Mouse (Mus musculus) intestine, embryonic 14.5 days (tissue): ENCODE measurements at regions not wholly inside any gene's neighbourhood (a gene's known extent, or its start where the extent isn't known, plus 50 kb on each side); places are given as distances from the start of the nearest gene placed in this dataset.

Source experiments
- ATAC-seq: fragments of 200-750 bp; cut with Nextera tagmentation; replicated peaks from 2 replicates; pipeline ENCODE4 v1.8.0; 2017; ENCODE audit warnings: low read depth, moderate number of reproducible peaks, moderate TSS enrichment, moderate library complexity; ENCODE audit not compliant: low FRiP score, low TSS enrichment
- DNase-seq: peaks from one replicate; pipeline ENCODE4 v3.0.0-alpha.2; 2018; ENCODE audit warnings: low spot score
- H3K27ac ChIP-seq: fragments of 300-500 bp; sonication (generic); 2 replicates; pipeline ENCODE4 v1.5.1; 2014; ENCODE audit warnings: low read depth, mild to moderate bottlenecking, control low read depth
- H3K27me3 ChIP-seq: fragments of 300-500 bp; sonication (generic); replicated peaks from 2 replicates; pipeline ENCODE4 v1.6.1; 2014; ENCODE audit warnings: low read length, control low read depth; ENCODE audit not compliant: control insufficient read depth, insufficient read depth
- H3K36me3 ChIP-seq: fragments of 300-500 bp; sonication (generic); 2 replicates; pipeline ENCODE4 v1.6.1; 2014; ENCODE audit warnings: low read length, control low read depth; ENCODE audit not compliant: control insufficient read depth, insufficient read depth
- H3K4me1 ChIP-seq: fragments of 300-500 bp; sonication (generic); replicated peaks from 2 replicates; pipeline ENCODE4 v1.6.1; 2014; ENCODE audit warnings: low read length, control low read depth, mixed read lengths; ENCODE audit not compliant: control insufficient read depth, insufficient read depth
- H3K4me2 ChIP-seq: fragments of 300-500 bp; sonication (generic); 2 replicates; pipeline ENCODE4 v1.6.1; 2014; ENCODE audit warnings: low read length
- H3K4me3 ChIP-seq: fragments of 300-500 bp; sonication (generic); 2 replicates; pipeline ENCODE4 v1.5.1; 2014; ENCODE audit warnings: low read depth, low read length, control low read depth, mixed read lengths
- H3K9ac ChIP-seq: fragments of 300-500 bp; sonication (generic); 2 replicates; pipeline ENCODE4 v1.6.1; 2014; ENCODE audit warnings: mild to moderate bottlenecking, low read length
- H3K9me3 ChIP-seq: fragments of 300-500 bp; sonication (generic); 2 replicates; pipeline ENCODE4 v1.6.1; 2016; ENCODE audit warnings: low read length, control low read depth; ENCODE audit not compliant: control insufficient read depth
- WGBS: fragments of 180-500 bp; shearing (Covaris S2); extraction: QIAGEN DNeasy Blood & Tissue Kit; methylation state at CpG from one replicate; pipeline ENCODE4 v1.1.7; 2014; 5-methylcytosine and 5-hydroxymethylcytosine counted together

DNA sequence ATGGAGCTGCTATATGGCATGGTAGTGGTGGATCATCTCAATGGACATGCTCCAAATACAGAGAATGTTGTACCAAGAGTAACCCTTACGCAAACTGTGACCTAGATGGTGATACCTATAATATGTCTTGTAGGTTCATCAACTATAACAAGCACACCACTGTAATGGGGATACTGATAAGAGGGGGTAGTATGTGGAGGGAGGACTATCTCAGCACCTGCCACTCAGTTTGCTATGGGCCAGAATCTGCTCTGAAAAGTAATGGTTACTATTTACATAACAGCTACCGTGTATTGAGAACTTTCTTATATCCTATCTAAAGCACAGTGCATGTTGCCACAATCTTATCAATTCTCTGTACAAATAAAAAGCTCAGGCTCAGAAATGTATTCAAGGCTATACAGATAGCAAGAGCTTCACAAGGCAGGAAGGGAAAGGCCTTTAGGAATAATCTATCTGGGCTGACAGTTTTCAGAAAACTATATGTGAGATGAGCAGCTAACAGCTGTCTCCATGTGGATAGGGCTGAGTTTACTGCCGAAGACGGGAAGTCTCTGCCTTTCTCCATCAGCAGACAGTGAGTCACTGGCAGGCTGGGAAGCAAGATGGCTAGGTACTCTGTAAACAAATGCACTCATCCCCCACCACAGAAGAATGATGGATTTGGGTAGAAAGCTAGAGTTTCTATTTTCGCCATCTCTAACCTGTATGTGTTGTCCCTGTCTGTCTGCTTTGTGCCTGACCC lies 77.1 kb upstream of the Nck2 start:
- Histone ChIP-seq H3K27me3 (no peaks in the 10 kb centered on the region), H3K36me3 (no peaks in the 10 kb centered on the region), H3K4me3 (no peak overlapping the region), H3K4me1 (peaks cover 3% of the 10 kb centered on the region; the same call in 1 of the 2 replicates), H3K9ac (no peak overlapping the region), H3K27ac (peak overlapping the region; percentile 19; the same call in 1 of the 2 replicates), H3K9me3 (no peaks in the 10 kb centered on the region), H3K4me2 (no peak overlapping the region)
- 55% methylated on average over 5 of the region's 5 CpGs for WGBS
- DNase-seq: no peak
- no peak for ATAC-seq

DNA sequence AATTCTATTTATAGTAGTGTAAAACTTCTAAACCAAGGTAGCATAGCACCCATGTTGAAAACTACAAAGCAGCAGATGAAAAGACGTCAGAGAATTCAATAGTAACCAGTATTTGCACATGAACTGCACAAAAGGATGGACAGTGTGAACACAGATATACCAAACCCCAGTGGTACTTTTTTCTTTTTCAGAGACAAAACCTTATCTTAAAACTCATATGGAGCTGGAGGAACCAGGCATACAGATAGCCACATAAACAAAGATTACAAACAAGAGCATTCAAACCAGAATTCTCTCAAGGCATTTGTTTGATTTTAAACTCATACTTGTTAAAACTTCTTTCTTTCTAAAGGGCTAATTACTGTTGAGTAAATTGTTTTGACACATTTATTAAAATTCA lies 72.5 kb upstream of the Nck2 start:
- whole genome bisulfite sequencing: 72% methylated on average over 1 of the region's 1 CpGs
- Histone ChIP-seq H3K9ac (no peak overlapping the region), H3K27ac (no peak overlapping the region), H3K4me3 (no peak overlapping the region), H3K9me3 (no peaks in the 10 kb centered on the region), H3K27me3 (no peaks in the 10 kb centered on the region), H3K4me1 (peaks cover 3% of the 10 kb centered on the region; the same call in 1 of the 2 replicates), H3K36me3 (no peaks in the 10 kb centered on the region), H3K4me2 (no peak overlapping the region)
- no peak for ATAC-seq
- DNase-seq: no peak

DNA sequence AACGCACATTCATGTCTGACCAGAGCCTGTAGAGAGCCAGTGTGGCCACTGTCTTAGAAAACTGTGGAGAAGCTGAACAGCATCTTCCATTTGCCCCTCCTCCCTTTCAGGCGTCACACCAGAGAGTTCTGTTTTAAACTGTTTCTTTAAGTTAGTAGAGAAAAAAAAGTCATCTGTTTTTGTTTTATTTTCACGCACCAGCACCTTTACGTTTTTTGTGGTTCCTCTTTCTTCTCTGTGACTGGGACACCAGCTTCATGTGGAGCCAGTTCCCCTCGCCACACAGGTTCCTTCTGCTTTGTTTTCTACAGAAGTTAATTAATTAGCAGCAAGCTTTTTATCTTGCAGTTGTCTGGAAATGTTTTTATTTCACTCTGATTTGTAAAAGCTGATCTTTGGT lies 69.4 kb upstream of the Nck2 start:
- H3K4me1 ChIP-seq: no peaks in the 10 kb centered on the region
- H3K36me3 ChIP-seq: no peaks in the 10 kb centered on the region
- no peak overlapping the region for H3K4me3 ChIP-seq
- no peak overlapping the region for H3K27ac ChIP-seq
- no peak for ATAC-seq
- DNase-seq: no peak
- no peaks in the 10 kb centered on the region for H3K27me3 ChIP-seq
- no peak overlapping the region for H3K9ac ChIP-seq
- no peak overlapping the region for H3K4me2 ChIP-seq
- 73% methylated on average over 5 of the region's 5 CpGs for WGBS
- H3K9me3 ChIP-seq: no peaks in the 10 kb centered on the region

DNA sequence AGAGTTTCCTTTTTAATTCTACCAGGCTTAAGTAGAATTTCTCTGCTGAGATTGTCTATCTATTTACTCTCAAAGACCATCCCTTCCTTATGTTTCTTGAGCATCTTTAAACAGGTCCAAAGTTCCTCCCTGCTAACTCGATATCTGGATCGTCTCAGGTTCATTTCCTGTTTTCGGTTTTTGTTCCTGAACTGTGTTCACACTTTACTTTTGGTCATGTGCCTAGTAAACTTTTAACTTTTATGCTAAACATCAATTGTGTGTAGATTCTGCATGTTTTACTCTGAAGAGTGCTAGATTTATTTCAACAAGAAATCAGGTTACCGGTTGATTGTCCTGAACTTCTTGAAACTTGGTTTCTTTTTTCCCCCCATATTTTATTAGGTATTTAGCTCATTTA lies 68.5 kb upstream of the Nck2 start:
- no peak for ATAC-seq

DNA sequence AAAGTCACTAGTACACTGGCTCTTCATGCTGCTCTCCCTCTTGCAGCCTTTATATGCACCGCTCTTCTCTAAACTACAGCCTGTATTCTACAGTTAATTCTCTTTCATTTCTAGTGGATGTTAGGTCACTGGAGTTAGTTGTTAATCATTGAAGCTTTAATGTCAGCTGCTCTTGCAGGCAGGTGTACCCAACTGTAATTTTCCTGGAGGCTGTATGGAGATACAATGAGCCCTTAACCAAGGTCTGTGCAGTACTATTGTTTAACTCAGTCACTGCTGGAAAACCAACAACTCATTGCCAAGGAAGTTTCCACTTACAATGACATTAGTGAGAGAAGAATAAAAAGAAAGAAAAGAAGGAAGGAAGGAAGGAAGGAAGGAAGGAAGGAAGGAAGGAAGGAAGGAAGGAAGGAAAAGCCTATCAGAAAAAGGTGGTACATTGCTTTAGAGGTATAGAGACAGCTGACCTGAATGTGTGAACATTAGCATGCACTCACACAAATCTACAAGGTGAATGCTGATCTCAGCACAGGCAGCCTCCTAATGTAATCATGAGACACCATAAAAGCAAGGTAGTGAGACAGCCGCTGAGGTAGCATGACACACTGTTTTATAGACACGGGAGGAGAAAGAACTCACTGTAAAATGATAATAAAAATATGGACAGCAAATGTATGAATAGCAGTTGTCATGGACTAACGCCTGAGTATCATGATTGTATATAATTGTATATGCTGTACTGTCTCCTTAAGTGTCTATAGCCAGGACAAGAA lies 66.7 kb upstream of the Nck2 start:
- H3K4me1 ChIP-seq: no peaks in the 10 kb centered on the region
- no peak overlapping the region for H3K4me2 ChIP-seq
- H3K9ac ChIP-seq: no peak overlapping the region
- H3K36me3 ChIP-seq: no peaks in the 10 kb centered on the region
- no peaks in the 10 kb centered on the region for H3K27me3 ChIP-seq
- WGBS: 85% methylated on average over 4 of the region's 4 CpGs
- H3K9me3 ChIP-seq: no peaks in the 10 kb centered on the region
- ATAC-seq (no peak), DNase-seq (no peak)
- H3K4me3 ChIP-seq: no peak overlapping the region
- H3K27ac ChIP-seq: no peak overlapping the region

More for the DNA sequence above, 68.5 kb upstream of the Nck2 start:
- H3K36me3 ChIP-seq: no peaks in the 10 kb centered on the region
- H3K27me3 ChIP-seq: no peaks in the 10 kb centered on the region
- 77% methylated on average over 4 of the region's 4 CpGs for WGBS
- no peak for DNase-seq
- no peak overlapping the region for H3K9ac ChIP-seq
- no peaks in the 10 kb centered on the region for H3K4me1 ChIP-seq
- H3K4me2 ChIP-seq: no peak overlapping the region
- no peaks in the 10 kb centered on the region for H3K9me3 ChIP-seq
- no peak overlapping the region for H3K4me3 ChIP-seq
- H3K27ac ChIP-seq: no peak overlapping the region

DNA sequence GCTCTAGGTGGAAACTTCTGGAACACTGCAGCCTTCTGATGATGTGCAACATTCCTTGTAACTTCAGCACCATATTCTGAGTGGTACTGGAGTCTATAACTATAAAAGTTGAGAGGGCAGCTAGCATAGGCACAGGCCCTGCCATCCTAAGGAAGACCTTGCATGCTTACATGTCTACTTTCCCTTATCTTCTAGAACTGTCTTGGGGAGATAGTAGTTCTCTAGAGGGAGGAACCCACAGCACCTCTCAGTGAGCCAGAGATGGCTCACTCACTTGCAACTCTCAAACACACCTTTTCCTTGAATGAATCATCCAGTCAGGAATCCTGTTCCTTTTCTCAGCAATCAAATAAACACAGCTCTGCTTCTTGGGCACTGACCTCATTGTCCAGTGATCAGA lies 59.4 kb upstream of the Nck2 start:
- Histone ChIP-seq H3K9me3 (no peaks in the 10 kb centered on the region), H3K4me1 (no peaks in the 10 kb centered on the region), H3K36me3 (no peaks in the 10 kb centered on the region), H3K27ac (no peak overlapping the region), H3K4me3 (no peak overlapping the region), H3K4me2 (no peak overlapping the region), H3K27me3 (no peaks in the 10 kb centered on the region), H3K9ac (no peak overlapping the region)
- DNase-seq (no peak), ATAC-seq (no peak)

DNA sequence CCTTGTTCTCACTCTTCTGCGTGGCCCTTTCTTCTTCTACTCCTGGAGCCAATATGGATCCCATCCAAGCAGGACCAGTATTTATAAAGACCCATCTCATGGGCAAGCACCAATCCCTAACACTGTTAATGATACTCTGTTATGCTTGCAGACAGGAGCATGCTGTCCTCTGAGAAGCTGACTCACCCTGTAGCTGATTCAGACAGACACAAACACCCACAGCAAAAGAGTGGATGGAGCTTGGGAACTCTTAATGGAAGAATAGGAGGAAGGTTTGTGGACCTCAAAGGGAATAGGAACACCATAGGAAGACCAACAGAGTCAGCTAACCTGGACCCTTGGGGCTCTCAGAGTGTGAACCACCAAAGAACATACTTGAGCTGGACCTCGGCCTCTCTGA lies 50.3 kb upstream of the Nck2 start:
- ATAC-seq (no peak), DNase-seq (no peak)
- Histone ChIP-seq H3K36me3 (no peaks in the 10 kb centered on the region), H3K4me3 (no peak overlapping the region), H3K27me3 (no peaks in the 10 kb centered on the region), H3K27ac (no peak overlapping the region), H3K9ac (no peak overlapping the region), H3K4me1 (no peaks in the 10 kb centered on the region), H3K9me3 (no peaks in the 10 kb centered on the region), H3K4me2 (no peak overlapping the region)
- 84% methylated on average over 2 of the region's 2 CpGs for WGBS
